Mouse (Mus musculus) central nervous system, embryonic 18 days (tissue): ENCODE results near the gene Lrrc74b. TPM values are rescaled to one million over a fixed set of nuclear protein-coding genes. Genes with fewer than 3 reads are reported as not detected.

Experiments used
- polyA plus RNA-seq: library from polyadenylated mRNA; depleted of rRNA; stranded (reverse); fragments of >200 nt; gene quantifications from 2 replicates; pipeline ENCODE4 v1.2.3, GENCODE M21; 2012; rRNA removed

Lrrc74b gene
- 0.82 and 1.6 TPM in 2 replicates for polyA plus RNA-seq

DNA sequence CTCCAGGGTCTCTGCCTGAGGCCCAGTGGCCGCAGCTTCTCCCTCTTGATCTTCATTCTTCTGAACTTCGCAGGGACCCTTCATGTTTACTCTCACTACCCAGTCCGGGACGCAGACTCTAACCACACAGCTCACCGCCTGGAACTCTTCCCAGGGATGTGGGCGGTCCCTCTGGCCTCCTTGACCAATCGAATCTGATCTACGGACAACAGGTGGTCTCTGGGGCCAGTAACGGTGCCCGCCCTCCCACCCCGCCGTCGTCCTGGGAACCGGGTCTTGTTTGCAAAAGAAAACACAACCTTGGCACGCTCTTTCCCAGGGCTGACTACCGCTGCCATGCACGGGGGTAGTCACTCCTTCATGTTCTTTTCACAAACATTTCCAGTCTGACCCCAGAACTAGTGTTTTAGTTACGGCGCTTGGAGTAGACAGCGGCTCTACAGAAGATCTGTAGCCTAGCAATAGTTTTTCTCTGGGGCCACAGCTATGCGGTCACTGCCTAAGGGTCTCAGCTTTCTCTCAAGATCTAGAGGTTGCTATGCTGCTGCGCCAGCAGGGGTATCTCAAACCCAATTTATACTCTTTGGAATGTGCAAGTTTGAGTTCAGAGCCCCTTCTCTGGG, at the start of gene Lrrc74b:
TSS of gene Lrrc74b (minus strand) at position 120 of the 623 bp plus-strand sequence.

DNA sequence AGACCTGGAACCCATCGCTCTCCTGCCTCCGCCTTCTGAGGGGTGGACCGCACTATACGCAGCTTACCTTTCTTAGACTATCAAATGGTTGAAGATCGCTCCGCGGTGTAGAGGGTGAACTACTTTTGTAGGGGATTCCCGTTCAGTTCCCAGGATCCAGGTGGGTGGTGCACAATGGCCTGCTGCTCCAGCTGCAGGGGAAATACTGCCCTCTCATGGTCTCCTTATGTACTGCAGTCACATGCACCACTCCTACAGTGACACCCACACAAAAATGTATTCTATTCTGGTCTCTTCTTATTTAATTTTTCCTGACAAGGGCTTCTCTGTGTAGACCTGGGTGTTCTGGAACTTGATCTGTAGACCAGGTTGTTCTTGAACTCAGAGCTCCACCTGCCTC, 22.0 kb upstream of the Lrrc74b start, which contains the start of gene Slc7a4:
TSS of gene Slc7a4 (minus strand) at position 151 of the 400 bp plus-strand sequence.

GRCm38 (mm10) chr16:17561751-17562208, 733 bp upstream of the Lrrc74b start, which contains the start of gene P2rx6:
Gene P2rx6 (plus strand): TSS chr16:17561885.

DNA sequence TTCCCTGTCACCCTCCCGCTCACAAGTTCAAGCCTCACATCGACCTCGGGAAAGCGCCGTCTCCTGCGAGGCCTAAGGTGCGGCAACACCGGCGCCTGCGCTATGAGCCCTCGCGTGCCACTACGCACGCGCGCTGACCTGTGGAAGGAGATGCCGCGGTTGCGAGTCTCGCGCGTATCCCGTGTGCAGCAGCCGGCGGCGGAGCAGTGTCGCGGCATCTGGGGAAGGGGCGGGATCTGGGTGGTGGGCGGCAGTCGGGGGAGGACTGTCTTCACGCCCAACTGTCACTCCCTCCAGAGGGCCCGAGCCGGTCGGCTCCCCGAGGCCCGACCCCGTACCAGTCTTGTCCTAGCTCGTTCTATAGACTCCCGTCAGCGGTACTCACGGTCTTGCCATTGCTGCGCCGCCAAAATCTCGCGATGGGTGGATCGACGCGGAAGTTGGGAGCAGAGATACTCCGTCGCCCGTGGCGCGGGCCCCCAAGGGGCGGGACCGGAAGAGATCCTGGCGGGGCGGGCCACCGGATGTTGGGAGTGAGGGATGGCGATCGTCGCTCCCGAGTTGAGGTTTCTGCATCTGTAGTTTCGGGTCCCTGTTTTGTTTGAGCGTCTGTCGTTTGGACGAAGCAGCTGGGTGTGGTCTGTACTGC, 30.3 kb downstream of the Lrrc74b start, which contains the start of gene Thap7:
TSS of gene Thap7 (minus strand) at position 497 of the 649 bp plus-strand sequence.

DNA sequence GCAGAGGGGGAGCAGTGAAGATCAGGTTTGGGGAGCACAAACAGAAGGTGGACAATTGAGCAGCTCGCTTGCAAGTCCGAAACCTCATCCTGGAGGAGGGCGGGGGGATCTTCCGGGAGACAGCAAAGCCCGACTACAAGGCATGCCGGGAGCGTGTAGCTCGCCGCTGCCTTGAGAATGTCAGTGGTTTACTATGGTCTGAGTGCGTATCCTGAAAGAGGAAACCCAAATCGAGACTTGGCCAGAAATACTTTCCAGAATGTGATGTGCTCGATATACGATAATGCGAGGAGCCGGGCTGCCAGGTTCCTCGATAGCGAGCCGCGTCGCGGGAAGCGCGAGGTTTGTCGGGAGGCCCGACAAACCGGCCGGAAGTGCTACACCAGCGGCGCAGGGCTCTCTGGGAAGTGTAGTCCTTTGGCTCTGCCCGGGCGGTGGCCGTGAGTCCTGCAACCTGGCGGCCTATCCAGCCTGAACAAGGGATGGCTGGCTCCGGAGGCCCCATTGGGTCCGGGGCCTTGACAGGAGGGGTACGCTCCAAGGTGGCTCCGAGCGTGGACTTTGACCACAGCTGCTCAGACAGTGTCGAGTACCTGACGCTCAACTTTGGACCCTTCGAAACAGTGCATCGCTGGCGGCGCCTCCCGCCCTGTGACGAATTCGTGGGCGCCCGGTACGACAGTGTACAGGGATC, 52.4 kb downstream of the Lrrc74b start, which contains the start of gene Lztr1:
TSS of gene Lztr1 (plus strand) at position 143 of the 694 bp plus-strand sequence.

Other genes with a start within 250 kb of the Lrrc74b start
- gene Serpind1, start 229.9 kb downstream of the Lrrc74b start, polyA plus RNA-seq: 2.3 and 3.2 TPM in 2 replicates
- 13.4 and 15.1 TPM in 2 replicates for gene Snap29, start 155.3 kb downstream of the Lrrc74b start, polyA plus RNA-seq
- 147 and 148 TPM in 2 replicates for gene Pi4ka, start 154.9 kb downstream of the Lrrc74b start, polyA plus RNA-seq
- gene Crkl, start 109.3 kb downstream of the Lrrc74b start, polyA plus RNA-seq: 29.0 and 30.0 TPM in 2 replicates
- 20.4 and 27.5 TPM in 2 replicates for gene Aifm3, start 71.6 kb downstream of the Lrrc74b start, polyA plus RNA-seq
- 309 and 326 TPM in 2 replicates for gene Lztr1, start 52.6 kb downstream of the Lrrc74b start, polyA plus RNA-seq
- 67.3 and 67.7 TPM in 2 replicates for gene Thap7, start 30.1 kb downstream of the Lrrc74b start, polyA plus RNA-seq
- 1.5 and 2.2 TPM in 2 replicates for gene P2rx6, start 638 bp upstream of the Lrrc74b start, polyA plus RNA-seq
- gene Slc7a4, start 22.0 kb upstream of the Lrrc74b start, polyA plus RNA-seq: 51.3 and 52.5 TPM in 2 replicates
- gene Smpd4, start 58.1 kb upstream of the Lrrc74b start, polyA plus RNA-seq: 86.7 TPM in 2 replicates
- gene Ccdc74a, start 85.2 kb upstream of the Lrrc74b start, polyA plus RNA-seq: 14.4 and 16.5 TPM in 2 replicates
- gene Med15, start 171.6 kb upstream of the Lrrc74b start, polyA plus RNA-seq: 47.0 and 59.7 TPM in 2 replicates
- 114 and 117 TPM in 2 replicates for gene Klhl22, start 198.4 kb upstream of the Lrrc74b start, polyA plus RNA-seq
- gene Scarf2, start 236.0 kb upstream of the Lrrc74b start, polyA plus RNA-seq: 6.4 and 9.0 TPM in 2 replicates